Mouse (Mus musculus): ENCODE data around the gene Agtrap.

- TF ChIP-seq CTCF (IDR thresholded peaks at IDR 0.05; ENCODE audit: low read depth) (no peak), EP300 (IDR thresholded peaks at IDR 0.05; ENCODE audit: low read depth) (no peak)
Observed at GRCm38 (mm10) chr4:148081201-148081600, 6.6 kb downstream of the Agtrap start.
